Mouse (Mus musculus): ENCODE measurements around the gene Tmem209. TPM values are rescaled to one million over a fixed set of nuclear protein-coding genes. Genes with fewer than 3 reads are reported as not detected.
A peak's percentile ranks its signal among the peaks of the same experiment; 100 is the strongest.

Gene Tmem209
- 10 to 100 TPM in 1 of 2 experiments, 1 to 10 TPM in 1; 6.7 to 10.2 TPM for total RNA-seq (2021)
- long read RNA-seq, experiment 1, partial matches to known transcripts: 0 of 5 reads
- long read RNA-seq, experiment 1, other reads (novel, unspliced or antisense): 1 of 5 reads
- long read RNA-seq, experiment 2, partial matches to known transcripts: 0 of 3 reads
- long read RNA-seq, experiment 2, other reads (novel, unspliced or antisense): 2 of 3 reads

GRCm38 (mm10) chr6:30509265-30510239 is at the start of gene Tmem209, which contains the start of gene Ssmem1:
Tmem209 (minus strand) TSS chr6:30509783.
Ssmem1 (plus strand) TSS chr6:30509849.
- intact Hi-C loops (cut with DNase I): no loop called here
- peak; percentile 97 to 100 for DNase-seq

- intact Hi-C loops (cut with DNase I): no loop called here
- peak in 1 of 2 experiments; percentile 52 for DNase-seq
Observed at GRCm38 (mm10) chr6:30556080-30556479, 46.5 kb upstream of the Tmem209 start.

- intact Hi-C loops (cut with DNase I): no loop called here
- no peak for DNase-seq
Observed at GRCm38 (mm10) chr6:30554621-30555170, 45.1 kb upstream of the Tmem209 start.

- intact Hi-C loops (cut with DNase I): no loop called here
- DNase-seq: no peak
Observed at GRCm38 (mm10) chr6:30554092-30554491, 44.5 kb upstream of the Tmem209 start.

- intact Hi-C loops (cut with DNase I): no loop called here
- DNase-seq: no peak
Observed at GRCm38 (mm10) chr6:30553381-30554010, 43.9 kb upstream of the Tmem209 start.

GRCm38 (mm10) chr6:30552628-30553027 is 43.0 kb upstream of the Tmem209 start:
- intact Hi-C loops (cut with DNase I): no loop called here

GRCm38 (mm10) chr6:30551644-30552580 is 42.3 kb upstream of the Tmem209 start:
- intact Hi-C loops (cut with DNase I): no loop called here
- DNase-seq: no peak

More at GRCm38 (mm10) chr6:30552628-30553027, 43.0 kb upstream of the Tmem209 start:
- DNase-seq: no peak

- no peak for DNase-seq
- intact Hi-C loops (cut with DNase I): no loop called here
Observed at GRCm38 (mm10) chr6:30551193-30551515, 41.6 kb upstream of the Tmem209 start.

GRCm38 (mm10) chr6:30550496-30551192 is 41.1 kb upstream of the Tmem209 start:
- intact Hi-C loops (cut with DNase I): no loop called here
- DNase-seq: no peak

GRCm38 (mm10) chr6:30549231-30549761 is 39.7 kb upstream of the Tmem209 start:
- no peak for DNase-seq
- intact Hi-C loops (cut with DNase I): loop anchor here (10.0 kb wide), 1 partner anchor 126 kb away; no protein-coding TSS in a partner anchor

GRCm38 (mm10) chr6:30547656-30548306 is 38.2 kb upstream of the Tmem209 start:
- intact Hi-C loops (cut with DNase I): loop anchor here (10.0 kb wide), 1 partner anchor 127 kb away; no protein-coding TSS in a partner anchor
- DNase-seq: peak in 1 of 2 experiments; percentile 35

- no peak for DNase-seq
- intact Hi-C loops (cut with DNase I): loop anchor here (10.0 kb wide), 1 partner anchor 128 kb away; no protein-coding TSS in a partner anchor
Observed at GRCm38 (mm10) chr6:30547274-30547645, 37.7 kb upstream of the Tmem209 start.

- intact Hi-C loops (cut with DNase I): loop anchor here (10.0 kb wide), 1 partner anchor 128 kb away; no protein-coding TSS in a partner anchor
- no peak for DNase-seq
Observed at GRCm38 (mm10) chr6:30546571-30547273, 37.1 kb upstream of the Tmem209 start.

GRCm38 (mm10) chr6:30545689-30546088 is 36.1 kb upstream of the Tmem209 start:
- DNase-seq: no peak
- intact Hi-C loops (cut with DNase I): loop anchor here (10.0 kb wide), 1 partner anchor 129 kb away; no protein-coding TSS in a partner anchor

- intact Hi-C loops (cut with DNase I): loop anchor here (10.0 kb wide), 1 partner anchor 131 kb away; no protein-coding TSS in a partner anchor
Observed at GRCm38 (mm10) chr6:30543851-30544250, 34.3 kb upstream of the Tmem209 start.

GRCm38 (mm10) chr6:30543077-30543476 is 33.5 kb upstream of the Tmem209 start:
- intact Hi-C loops (cut with DNase I): loop anchor here (10.0 kb wide), 1 partner anchor 132 kb away; no protein-coding TSS in a partner anchor
- no peak for DNase-seq

More at GRCm38 (mm10) chr6:30543851-30544250, 34.3 kb upstream of the Tmem209 start:
- no peak for DNase-seq

- no peak for DNase-seq
- intact Hi-C loops (cut with DNase I): loop anchor here (10.0 kb wide), 1 partner anchor 133 kb away; no protein-coding TSS in a partner anchor
Observed at GRCm38 (mm10) chr6:30542277-30542676, 32.7 kb upstream of the Tmem209 start.

All from gastrocnemius, postnatal 36 days (tissue).